Mouse (Mus musculus): Measurements from ENCODE around the gene Romo1. TPM values are rescaled to one million over a fixed set of nuclear protein-coding genes. Genes with fewer than 3 reads are reported as not detected.
"Not testable (repeated sequence)": the region's sequence is repeated elsewhere in the genome, so short reads cannot be mapped to it uniquely, and the experiment has no call there.

Gene Romo1
- total RNA-seq, 2 experiments from 2014 or later: 25.4 TPM; not detected in 1

GRCm38 (mm10) chr2:156179046-156179795 is 35.4 kb downstream of the Romo1 start:
- ATAC-seq (replicated peaks; ENCODE audit: low FRiP score, poor library complexity, severe bottlenecking): peak; percentile 70

GRCm38 (mm10) chr2:156179796-156180093 is 35.9 kb downstream of the Romo1 start:
- peak; percentile 51; the same call in 1 of the 2 replicates for ATAC-seq (replicated peaks; ENCODE audit: low FRiP score, poor library complexity, severe bottlenecking)

GRCm38 (mm10) chr2:156180094-156180821 is 36.4 kb downstream of the Romo1 start, which contains the start of gene Rbm39:
Rbm39 (minus strand) TSS chr2:156180238.
- peak; percentile 92 for ATAC-seq (replicated peaks; ENCODE audit: low FRiP score, poor library complexity, severe bottlenecking)

- no peak for ATAC-seq (replicated peaks; ENCODE audit: low FRiP score, poor library complexity, severe bottlenecking)
Measured at GRCm38 (mm10) chr2:156180824-156181590, 37.2 kb downstream of the Romo1 start.

GRCm38 (mm10) chr2:156181592-156181991 is 37.8 kb downstream of the Romo1 start:
- ATAC-seq (replicated peaks; ENCODE audit: low FRiP score, poor library complexity, severe bottlenecking): no peak

GRCm38 (mm10) chr2:156189241-156189640 is 45.4 kb downstream of the Romo1 start:
- not testable (repeated sequence) for ATAC-seq (replicated peaks; ENCODE audit: low FRiP score, poor library complexity, severe bottlenecking)

GRCm38 (mm10) chr2:156190004-156190896 is 46.4 kb downstream of the Romo1 start:
- peak; percentile 17; the same call in 1 of the 2 replicates for ATAC-seq (replicated peaks; ENCODE audit: low FRiP score, poor library complexity, severe bottlenecking)

- ATAC-seq (replicated peaks; ENCODE audit: low FRiP score, poor library complexity, severe bottlenecking): no peak
Measured at GRCm38 (mm10) chr2:156191540-156191939, 47.7 kb downstream of the Romo1 start.

- ATAC-seq (replicated peaks; ENCODE audit: low FRiP score, poor library complexity, severe bottlenecking): no peak
Measured at GRCm38 (mm10) chr2:156192068-156192467, 48.2 kb downstream of the Romo1 start.

GRCm38 (mm10) chr2:156193066-156193862 is 49.4 kb downstream of the Romo1 start:
- no peak for ATAC-seq (replicated peaks; ENCODE audit: low FRiP score, poor library complexity, severe bottlenecking)

- ATAC-seq (replicated peaks; ENCODE audit: low FRiP score, poor library complexity, severe bottlenecking): no peak
Measured at GRCm38 (mm10) chr2:156194571-156194970, 50.7 kb downstream of the Romo1 start.

Other genes with a start within 250 kb of the Romo1 start
- gene Uqcc1, start 213.7 kb upstream of the Romo1 start, total RNA-seq (2015; ENCODE audit: low replicate concordance): 6.7 and 7.9 TPM in 2 replicates
- gene Uqcc1, start 213.7 kb upstream of the Romo1 start, total RNA-seq (2017; ENCODE audit: low replicate concordance): 4.3 and 8.2 TPM in 2 replicates
- not detected in 2 replicates for gene Gm15557, start 203.3 kb upstream of the Romo1 start, total RNA-seq (2015; ENCODE audit: low replicate concordance)
- gene Gm15557, start 203.3 kb upstream of the Romo1 start, total RNA-seq (2017; ENCODE audit: low replicate concordance): not detected in 2 replicates
- not detected in 2 replicates for gene Gdf5, start 198.7 kb upstream of the Romo1 start, total RNA-seq (2015; ENCODE audit: low replicate concordance)
- not detected in 2 replicates for gene Gdf5, start 198.7 kb upstream of the Romo1 start, total RNA-seq (2017; ENCODE audit: low replicate concordance)
- 2.7 and 4.0 TPM in 2 replicates for gene Cep250, start 187.6 kb upstream of the Romo1 start, total RNA-seq (2015; ENCODE audit: low replicate concordance)
- gene Cep250, start 187.6 kb upstream of the Romo1 start, total RNA-seq (2017; ENCODE audit: low replicate concordance): 8.5 and 11.7 TPM in 2 replicates
- gene 6430550D23Rik, start 136.1 kb upstream of the Romo1 start, total RNA-seq (2015; ENCODE audit: low replicate concordance): not detected in 2 replicates
- gene 6430550D23Rik, start 136.1 kb upstream of the Romo1 start, total RNA-seq (2017; ENCODE audit: low replicate concordance): 1.4 TPM in 1 of 2 replicates, not detected in the other
- 52.0 and 98.0 TPM in 2 replicates for gene Ergic3, start 136.0 kb upstream of the Romo1 start, total RNA-seq (2015; ENCODE audit: low replicate concordance)
- 11.4 and 17.8 TPM in 2 replicates for gene Ergic3, start 136.0 kb upstream of the Romo1 start, total RNA-seq (2017; ENCODE audit: low replicate concordance)
- not detected in 2 replicates for gene Fer1l4, start 91.1 kb upstream of the Romo1 start, total RNA-seq (2015; ENCODE audit: low replicate concordance)
- gene Fer1l4, start 91.1 kb upstream of the Romo1 start, total RNA-seq (2017; ENCODE audit: low replicate concordance): not detected in 2 replicates
- gene Spag4, start 78.9 kb upstream of the Romo1 start, total RNA-seq (2015; ENCODE audit: low replicate concordance): not detected in 2 replicates
- not detected in 2 replicates for gene Spag4, start 78.9 kb upstream of the Romo1 start, total RNA-seq (2017; ENCODE audit: low replicate concordance)
- 13.2 and 13.6 TPM in 2 replicates for gene Cpne1, start 32.1 kb upstream of the Romo1 start, total RNA-seq (2015; ENCODE audit: low replicate concordance)
- 6.4 and 16.7 TPM in 2 replicates for gene Cpne1, start 32.1 kb upstream of the Romo1 start, total RNA-seq (2017; ENCODE audit: low replicate concordance)
- 21.1 and 22.7 TPM in 2 replicates for gene Rbm12, start 32.1 kb upstream of the Romo1 start, total RNA-seq (2015; ENCODE audit: low replicate concordance)
- 8.8 and 9.5 TPM in 2 replicates for gene Rbm12, start 32.1 kb upstream of the Romo1 start, total RNA-seq (2017; ENCODE audit: low replicate concordance)
- gene Gm28036, start 16.9 kb upstream of the Romo1 start, total RNA-seq (2015; ENCODE audit: low replicate concordance): 0.42 and 15.8 TPM in 2 replicates
- 5.3 and 14.0 TPM in 2 replicates for gene Gm28036, start 16.9 kb upstream of the Romo1 start, total RNA-seq (2017; ENCODE audit: low replicate concordance)
- 6.3 and 17.8 TPM in 2 replicates for gene Nfs1, start 147 bp downstream of the Romo1 start, total RNA-seq (2015; ENCODE audit: low replicate concordance)
- gene Nfs1, start 147 bp downstream of the Romo1 start, total RNA-seq (2017; ENCODE audit: low replicate concordance): 12.8 and 13.7 TPM in 2 replicates
- gene Rbm39, start 36.2 kb downstream of the Romo1 start, total RNA-seq (2015; ENCODE audit: low replicate concordance): 528 and 548 TPM in 2 replicates
- 550 and 778 TPM in 2 replicates for gene Rbm39, start 36.2 kb downstream of the Romo1 start, total RNA-seq (2017; ENCODE audit: low replicate concordance)
- 12.7 and 13.6 TPM in 2 replicates for gene Phf20, start 52.4 kb downstream of the Romo1 start, total RNA-seq (2015; ENCODE audit: low replicate concordance)
- 7.1 and 15.3 TPM in 2 replicates for gene Phf20, start 52.4 kb downstream of the Romo1 start, total RNA-seq (2017; ENCODE audit: low replicate concordance)
- gene Cnbd2, start 168.3 kb downstream of the Romo1 start, total RNA-seq (2015; ENCODE audit: low replicate concordance): 0.38 and 1.0 TPM in 2 replicates
- 1.4 TPM in 1 of 2 replicates, not detected in the other for gene Cnbd2, start 168.3 kb downstream of the Romo1 start, total RNA-seq (2017; ENCODE audit: low replicate concordance)
- gene Scand1, start 168.7 kb downstream of the Romo1 start, total RNA-seq (2015; ENCODE audit: low replicate concordance): 2.3 TPM in 1 of 2 replicates, not detected in the other
- 1.9 and 16.4 TPM in 2 replicates for gene Scand1, start 168.7 kb downstream of the Romo1 start, total RNA-seq (2017; ENCODE audit: low replicate concordance)

Data from erythroblast, adult 5-6 weeks (primary cell).